Mouse (Mus musculus) olfactory bulb, adult 2 months (tissue): ENCODE measurements at regions not wholly inside any gene's neighbourhood (a gene's known extent, or its start where the extent isn't known, plus 50 kb on each side); places are given as distances from the start of the nearest gene placed in this dataset.
A peak's percentile ranks its signal among the peaks of the same experiment; 100 is the strongest.

ENCODE experiments used
- H3K27ac ChIP-seq: fragments of 200-500 bp; 2 replicates; pipeline ENCODE4 v1.5.1; 2012; ENCODE audit warnings: low read depth, low read length; ENCODE audit not compliant: insufficient read depth
- H3K4me1 ChIP-seq: fragments of 200-500 bp; 2 replicates; pipeline ENCODE4 v1.6.1; 2012; ENCODE audit warnings: low read length; ENCODE audit not compliant: control insufficient read depth, insufficient read depth
- H3K4me3 ChIP-seq: fragments of 200-500 bp; 2 replicates; pipeline ENCODE4 v1.5.1; 2012; ENCODE audit warnings: mild to moderate bottlenecking, low read depth, low read length, moderate library complexity; ENCODE audit not compliant: insufficient read depth
- CTCF ChIP-seq: fragments of 200-500 bp; IDR thresholded peaks from 2 replicates; pipeline ENCODE4 v1.5.1; 2012; ENCODE audit warnings: low read depth, mild to moderate bottlenecking, low read length, moderate library complexity; ENCODE audit not compliant: insufficient read depth
- POLR2A ChIP-seq: fragments of 200-500 bp; IDR thresholded peaks from 2 replicates; pipeline ENCODE4 v1.6.1; 2012; ENCODE audit warnings: mild to moderate bottlenecking, low read depth, low read length, moderate library complexity; ENCODE audit not compliant: insufficient read depth
- WGBS: fragments of 180-500 bp; shearing (Covaris S2); methylation state at CpG from one replicate; pipeline ENCODE4 v1.1.7; 2018; 5-methylcytosine and 5-hydroxymethylcytosine counted together

- 82% methylated on average over 3 of the region's 3 CpGs for WGBS
These were observed 113.6 kb downstream of the Avpr1a start for GRCm38 (mm10) chr10:122561924-122562323.

GRCm38 (mm10) chr10:122562542-122562941 is 114.2 kb downstream of the Avpr1a start:
- TF ChIP-seq CTCF (no peak), POLR2A (no peak)
- Histone ChIP-seq H3K4me1 (0 out of 2 replicates have a peak, but pooled peaks cover 5% of the 10 kb centered on the region), H3K4me3 (no peak overlapping the region), H3K27ac (no peak overlapping the region)
- WGBS, result 83% methylated on average over 6 of the region's 6 CpGs

More at GRCm38 (mm10) chr10:122561924-122562323, 113.6 kb downstream of the Avpr1a start:
- no peak overlapping the region for H3K4me3 ChIP-seq
- H3K27ac ChIP-seq, result no peak overlapping the region
- 0 out of 2 replicates have a peak, but pooled peaks cover 5% of the 10 kb centered on the region for H3K4me1 ChIP-seq
- TF ChIP-seq POLR2A (no peak), CTCF (no peak)

- H3K4me3 ChIP-seq, result peak overlapping the region; percentile 28; the same call in 1 of the 2 replicates
- TF ChIP-seq CTCF, result no peak
- no peak for TF ChIP-seq POLR2A
- no peak overlapping the region for H3K27ac ChIP-seq
- WGBS, result 50% methylated on average over 10 of the region's 10 CpGs
- 0 out of 2 replicates have a peak, but pooled peaks cover 5% of the 10 kb centered on the region for H3K4me1 ChIP-seq
These were observed 114.6 kb upstream of the Ppm1h start for GRCm38 (mm10) chr10:122563973-122564372.

- no peak overlapping the region for H3K4me3 ChIP-seq
- WGBS, result 65% methylated on average over 10 of the region's 10 CpGs
- H3K27ac ChIP-seq, result no peak overlapping the region
- H3K4me1 ChIP-seq, result 0 out of 2 replicates have a peak, but pooled peaks cover 5% of the 10 kb centered on the region
- TF ChIP-seq POLR2A (no peak), CTCF (no peak)
These were observed 114.1 kb upstream of the Ppm1h start for GRCm38 (mm10) chr10:122564473-122564872.

GRCm38 (mm10) chr10:122566601-122567000 is 112.0 kb upstream of the Ppm1h start:
- WGBS, result 63% methylated on average over 4 of the region's 4 CpGs
- TF ChIP-seq POLR2A, result no peak
- TF ChIP-seq CTCF, result no peak
- Histone ChIP-seq H3K27ac (no peak overlapping the region), H3K4me1 (0 out of 2 replicates have a peak, but pooled peaks cover 5% of the 10 kb centered on the region), H3K4me3 (no peak overlapping the region)

- no peak for TF ChIP-seq CTCF
- TF ChIP-seq POLR2A, result no peak
- 81% methylated on average over 13 of the region's 13 CpGs for WGBS
- no peaks in the 10 kb centered on the region for H3K4me1 ChIP-seq
- H3K27ac ChIP-seq, result no peak overlapping the region
- no peak overlapping the region for H3K4me3 ChIP-seq
These were observed 108.9 kb upstream of the Ppm1h start for GRCm38 (mm10) chr10:122569546-122570202.

GRCm38 (mm10) chr10:122570909-122571551 is 107.5 kb upstream of the Ppm1h start:
- TF ChIP-seq POLR2A, result no peak
- Histone ChIP-seq H3K4me1 (no peaks in the 10 kb centered on the region), H3K27ac (no peak overlapping the region), H3K4me3 (no peak overlapping the region)
- 70% methylated on average over 13 of the region's 13 CpGs for WGBS

- H3K4me3 ChIP-seq, result no peak overlapping the region
- WGBS, result 97% methylated on average over 8 of the region's 8 CpGs
- H3K4me1 ChIP-seq, result no peaks in the 10 kb centered on the region
- TF ChIP-seq POLR2A, result no peak
- TF ChIP-seq CTCF, result no peak
- no peak overlapping the region for H3K27ac ChIP-seq
These were observed 102.1 kb upstream of the Ppm1h start for GRCm38 (mm10) chr10:122576171-122577063.
